Comparison of ENCODE assay signal across 10 mouse cellular contexts in the genomic region with DNA sequence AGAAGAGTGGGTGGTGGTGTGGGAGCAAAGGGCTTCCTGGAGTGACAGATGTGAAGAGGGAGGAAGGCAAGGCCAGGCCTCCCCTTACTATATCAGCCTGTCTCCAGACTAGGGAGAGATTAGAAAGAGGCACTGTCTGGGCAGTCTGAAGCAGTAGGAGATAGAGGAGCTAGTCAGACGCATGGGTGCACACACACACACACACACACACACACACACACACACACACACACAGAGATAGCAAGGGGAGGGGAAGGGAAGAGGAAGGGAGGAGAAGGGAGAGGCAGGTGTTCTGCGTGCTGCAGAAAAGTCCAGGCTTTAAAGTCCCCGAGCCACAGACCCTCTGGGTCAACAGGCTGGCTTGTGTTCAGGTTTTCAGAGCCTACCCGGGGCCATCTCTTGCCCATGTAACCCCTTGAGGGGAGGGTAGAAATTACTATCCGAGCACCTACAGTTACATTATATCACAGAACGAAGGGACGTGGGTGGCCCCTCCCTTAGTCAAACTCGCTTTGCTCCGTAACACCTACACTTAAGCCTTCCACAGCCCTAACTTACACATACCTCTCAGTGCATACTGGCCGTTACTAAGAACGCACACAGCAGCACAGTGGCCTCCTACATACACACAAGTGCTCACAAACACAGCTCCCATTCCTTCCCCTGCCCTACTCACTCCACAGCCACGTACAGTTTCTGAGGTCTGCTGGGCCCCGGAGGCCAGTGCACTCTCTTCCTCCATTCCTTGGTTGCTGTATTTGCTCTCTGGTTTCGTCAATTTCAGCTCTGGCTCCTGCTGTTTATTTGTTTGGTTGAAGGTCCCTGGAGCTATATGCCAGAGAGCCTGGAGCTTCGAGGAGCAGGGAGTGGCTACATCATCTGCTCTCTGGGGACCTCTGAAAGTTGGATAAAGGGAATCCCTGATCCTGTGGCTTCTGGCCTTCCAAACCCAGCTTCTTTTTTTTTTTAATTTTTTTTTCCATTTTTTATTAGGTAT. TPM values are rescaled to one million over a fixed set of nuclear protein-coding genes. Genes with fewer than 3 reads are reported as not detected.
DNase-seq lines count a peak whose midpoint lies in the region; ATAC-seq and TF ChIP-seq lines count a peak whose summit lies in the region.
"Had no signal": no experiment of that assay in that cellular context is flagged by ENCODE, and none has a peak within 500 bp of the region (broad histone marks: within the 10 kb centered on the region; RNA-seq: fewer than 3 reads in every experiment).

No protein-coding gene starts in this region.

- H3K9me3 ChIP-seq in limb, embryonic 13.5 days: no peaks in the 10 kb centered on the region
- H3K9me3 ChIP-seq: neural tube, embryonic 12.5 days had no signal

- peak overlapping the region; percentile 1; the same call in 1 of the 2 replicates for H3K27ac ChIP-seq in gastrocnemius, adult 2 months
- peak overlapping the region; percentile 22; the same call in 1 of the 2 replicates for H3K27ac ChIP-seq in limb, embryonic 13.5 days
- H3K27ac ChIP-seq: neural tube, embryonic 12.5 days had no signal

- no peak for ATAC-seq in limb, embryonic 13.5 days (ENCODE audit: low FRiP score, low read depth)
- ATAC-seq in monocyte, adult 5-6 weeks (replicated peaks; ENCODE audit: insufficient number of reproducible peaks, low FRiP score, low TSS enrichment, poor library complexity, severe bottlenecking): no peak

- H3K4me1 ChIP-seq in limb, embryonic 13.5 days: peaks cover 52% of the 10 kb centered on the region
- H3K4me1 ChIP-seq: neural tube, embryonic 12.5 days had no signal

- WGBS in limb, embryonic 13.5 days: 63% methylated on average over 14 of the region's 15 CpGs

- intact Hi-C loops in gastrocnemius, adult 2 months (cut with DNase I): no loop called here
- intact Hi-C loops in gastrocnemius, postnatal 14 days (cut with DNase I; ENCODE audit: low total_unique reads): no loop called here

- H3K9ac ChIP-seq in limb, embryonic 13.5 days: peak overlapping the region; percentile 25; the same call in 1 of the 2 replicates
- H3K9ac ChIP-seq: neural tube, embryonic 12.5 days had no signal

- peak overlapping the region; percentile 36 for H3K4me3 ChIP-seq in gastrocnemius, adult 2 months
- no peak overlapping the region for H3K4me3 ChIP-seq in limb, embryonic 13.5 days
- H3K4me3 ChIP-seq: neural tube, embryonic 12.5 days had no signal

- no peak for TF ChIP-seq CTCF in gastrocnemius, adult 2 months (IDR thresholded peaks at IDR 0.05)

- no peak for DNase-seq in gastrocnemius, adult 2 months
- no peak for DNase-seq in gastrocnemius, postnatal 14 days
- peak; percentile 40 for DNase-seq in testis, postnatal 10 days (ENCODE audit: low spot score)
- no peak for DNase-seq in testis, postnatal 14 days (ENCODE audit: low spot score)
- no peak for DNase-seq in right cerebral cortex, postnatal 4 days
- no peak for DNase-seq in thymus, postnatal 36 days
- DNase-seq: cerebellum, adult 8-10 months had no signal

- no peaks in the 10 kb centered on the region for H3K27me3 ChIP-seq in limb, embryonic 13.5 days
- H3K27me3 ChIP-seq: neural tube, embryonic 12.5 days had no signal

- peaks cover 10% of the 10 kb centered on the region; the same call in 1 of the 2 replicates for H3K36me3 ChIP-seq in limb, embryonic 13.5 days
- H3K36me3 ChIP-seq: neural tube, embryonic 12.5 days had no signal

- no peak overlapping the region for H3K4me2 ChIP-seq in limb, embryonic 13.5 days (replicated peaks)
- H3K4me2 ChIP-seq: neural tube, embryonic 12.5 days had no signal

RNA-seq across cellular contexts. Expression of a gene that starts 12.9 kb away (rescaled TPM):
- 1 to 10 TPM; 4.2 to 4.3 TPM for total RNA-seq in gastrocnemius, adult 2 months (2021)
- total RNA-seq in gastrocnemius, postnatal 14 days (2021): 1 to 10 TPM; 5.8 to 7.3 TPM
- polyA plus RNA-seq in limb, embryonic 13.5 days (2015; fragmentation: Nextera tagmentation; extraction: Ambion mirVana): 37.9 and 39.3 TPM in 2 replicates
- 110 to 141 TPM (median 113 TPM) in 3 replicates for total RNA-seq in monocyte, adult 5-6 weeks (2017)

Comparison
In these comparisons a context has a peak if more than half of its experiments do, and no peak if none do; other contexts are left out.
1. RNA of a gene that starts 12.9 kb away (total RNA-seq): 110 to 141 TPM in monocyte, adult 5-6 weeks; 5.8 to 7.3 TPM in gastrocnemius, postnatal 14 days and 4.2 to 4.3 TPM in gastrocnemius, adult 2 months; every median in the first group is over 10 times any median in the second.